Mouse (Mus musculus): ENCODE data around the gene Mapk3. TPM values are rescaled to one million over a fixed set of nuclear protein-coding genes. Genes with fewer than 3 reads are reported as not detected.
A peak's percentile ranks its signal among the peaks of the same experiment; 100 is the strongest.
"Not testable (repeated sequence)": the region's sequence is repeated elsewhere in the genome, so short reads cannot be mapped to it uniquely, and the experiment has no call there.

The Mapk3 gene
- polyA plus RNA-seq, 1 experiment from 2014 or later: 79.0 TPM

DNA sequence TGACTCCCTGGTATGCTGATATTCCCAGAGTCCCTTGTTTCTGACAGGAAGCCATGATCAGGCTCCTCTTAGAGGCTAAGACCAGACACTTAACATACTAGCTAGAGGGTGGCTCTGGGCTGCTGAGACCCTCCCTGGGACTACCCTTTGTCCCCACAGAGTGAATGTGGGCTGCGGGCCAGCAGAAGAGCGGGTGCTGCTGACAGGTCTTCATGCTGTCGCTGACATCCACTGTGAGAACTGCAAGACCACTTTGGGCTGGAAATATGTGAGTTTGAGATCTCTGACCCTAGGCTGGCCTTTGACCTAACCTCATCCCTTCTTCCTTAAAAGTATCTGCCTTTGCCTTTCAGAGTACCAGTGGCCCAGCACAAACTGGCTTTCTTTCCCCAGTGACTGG lies 18.7 kb downstream of the Mapk3 start:
- peak overlapping the region; percentile 84; the same call in 1 of the 2 replicates for H3K9ac ChIP-seq
- H3K4me2 ChIP-seq (replicated peaks): peak overlapping the region; percentile 94
- ATAC-seq (ENCODE audit: low FRiP score, low read depth): no peak
- H3K36me3 ChIP-seq: peaks cover 17% of the 10 kb centered on the region; the same call in 1 of the 2 replicates
- WGBS: 91% methylated on average over 3 of the region's 3 CpGs
- H3K27ac ChIP-seq: no peak overlapping the region
- no peaks in the 10 kb centered on the region for H3K27me3 ChIP-seq (replicated peaks)
- no peaks in the 10 kb centered on the region for H3K9me3 ChIP-seq
- no peak overlapping the region for H3K4me3 ChIP-seq
- H3K4me1 ChIP-seq: peaks cover 39% of the 10 kb centered on the region

DNA sequence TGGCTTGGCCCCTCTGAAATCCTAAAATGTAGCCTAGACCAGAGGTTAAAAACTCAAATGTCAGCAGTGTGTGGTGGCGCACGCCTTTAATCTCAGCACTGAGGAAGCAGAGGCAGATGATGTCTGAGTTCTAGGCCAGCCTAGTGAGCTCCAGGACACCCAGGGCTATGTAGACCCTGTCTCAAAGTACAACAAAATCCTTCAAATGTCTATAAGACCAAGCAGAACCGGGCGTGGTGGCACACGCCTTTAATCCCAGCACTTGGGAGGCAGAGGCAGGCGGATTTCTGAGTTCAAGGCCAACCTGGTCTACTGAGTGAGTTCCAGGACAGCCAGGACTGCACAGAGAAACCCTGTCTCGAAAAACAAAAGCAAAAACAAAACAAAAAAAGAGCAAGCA lies 19.7 kb downstream of the Mapk3 start:
- not testable (repeated sequence) for H3K27me3 ChIP-seq (replicated peaks); H3K9me3 ChIP-seq; H3K9ac ChIP-seq; H3K4me3 ChIP-seq; ATAC-seq (ENCODE audit: low FRiP score, low read depth); H3K27ac ChIP-seq; H3K4me2 ChIP-seq (replicated peaks)
- H3K36me3 ChIP-seq: peaks cover 16% of the 10 kb centered on the region
- 92% methylated on average over 7 of the region's 7 CpGs for WGBS
- peaks cover 39% of the 10 kb centered on the region for H3K4me1 ChIP-seq

DNA sequence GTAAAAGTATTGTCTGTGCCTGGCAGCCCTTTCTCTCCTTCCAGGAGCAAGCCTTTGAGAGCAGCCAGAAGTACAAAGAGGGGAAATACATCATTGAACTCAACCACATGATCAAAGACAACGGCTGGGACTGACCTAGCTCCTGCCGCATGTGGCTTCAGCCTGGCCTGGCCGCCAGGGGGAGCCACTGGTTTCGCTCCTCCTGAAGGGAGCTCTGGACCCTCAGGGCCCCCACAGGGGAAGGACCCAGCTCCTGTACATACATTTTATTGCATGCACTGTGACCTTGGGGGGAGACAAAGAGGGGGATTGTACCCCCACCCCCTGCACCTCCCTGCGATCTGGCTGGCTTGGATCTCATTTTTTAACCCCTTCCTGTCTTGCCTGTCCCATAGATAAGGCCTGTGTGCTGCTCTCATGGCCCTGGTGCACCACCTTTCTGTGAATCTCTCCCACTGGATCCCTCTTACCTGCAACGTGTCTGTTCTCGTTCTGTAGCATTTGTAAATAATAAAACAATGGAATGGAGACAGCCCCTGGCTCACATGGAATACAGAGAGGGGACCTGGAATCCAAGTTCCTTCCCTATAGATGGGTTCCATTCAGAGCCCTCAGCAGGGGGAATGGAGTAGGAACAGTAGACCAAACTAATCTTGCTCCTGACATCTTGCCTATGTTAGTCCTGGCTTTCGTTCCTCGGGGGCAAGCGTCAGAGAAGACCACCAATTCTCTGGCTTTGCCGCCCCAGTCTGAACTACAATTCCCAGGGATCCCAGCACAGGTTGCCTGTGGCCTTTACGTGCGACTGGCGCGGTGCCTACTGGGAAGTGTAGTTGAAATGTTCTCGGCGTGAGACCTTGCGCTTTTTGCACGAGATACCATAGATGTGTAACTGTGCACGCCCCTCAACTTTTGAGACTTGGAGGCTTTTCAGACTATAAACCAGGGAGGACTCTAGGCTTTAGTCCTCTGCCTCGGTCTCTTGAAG lies 20.9 kb downstream of the Mapk3 start:
- H3K27me3 ChIP-seq (replicated peaks): no peaks in the 10 kb centered on the region
- peak overlapping the region; percentile 71 for H3K4me2 ChIP-seq (replicated peaks)
- ATAC-seq (ENCODE audit: low FRiP score, low read depth): peak; percentile 79
- peak overlapping the region; percentile 54 for H3K9ac ChIP-seq
- peak overlapping the region; percentile 62 for H3K27ac ChIP-seq
- H3K4me3 ChIP-seq: peak overlapping the region; percentile 38
- WGBS: 1% methylated on average over 21 of the region's 21 CpGs
- H3K9me3 ChIP-seq: no peaks in the 10 kb centered on the region
- peaks cover 28% of the 10 kb centered on the region for H3K36me3 ChIP-seq
- H3K4me1 ChIP-seq: peaks cover 39% of the 10 kb centered on the region

DNA sequence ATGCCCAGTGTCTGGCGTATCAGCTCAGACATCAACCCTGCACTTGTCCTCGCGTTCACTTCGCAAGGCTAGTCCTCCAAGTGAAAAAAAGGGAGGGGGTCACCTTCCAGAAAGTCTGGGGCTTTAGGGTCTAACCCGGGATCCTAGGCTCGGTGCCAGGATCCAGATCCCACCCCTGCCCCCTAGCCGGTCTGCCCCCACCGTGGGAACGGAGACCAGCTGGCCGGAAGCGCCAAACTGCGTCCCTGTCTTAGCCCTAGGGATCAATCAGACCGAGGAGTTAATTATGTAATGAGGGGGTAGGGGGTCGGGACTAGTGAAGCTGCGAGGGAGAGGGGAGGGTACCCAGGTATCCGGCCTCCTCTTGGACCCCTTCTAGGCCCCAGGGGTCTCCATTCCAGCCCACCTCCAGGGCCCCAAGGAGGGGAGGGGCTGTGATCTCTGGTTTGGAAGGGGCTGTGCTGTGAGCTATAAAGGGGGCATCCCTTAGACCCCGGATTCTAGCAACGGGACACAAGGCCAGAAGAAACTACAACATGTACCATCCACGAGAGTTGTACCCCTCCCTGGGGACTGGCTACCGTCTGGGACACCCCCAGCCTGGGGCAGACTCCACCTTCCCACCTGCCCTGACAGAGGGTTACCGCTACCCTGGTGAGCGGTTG lies 21.7 kb downstream of the Mapk3 start, which contains the start of gene Tbx6:
Gene Tbx6, plus strand, starts transcription at position 513 of the 665 bp plus-strand sequence.
- Histone ChIP-seq H3K27me3 (replicated peaks) (no peaks in the 10 kb centered on the region), H3K4me3 (peak within 1 kb of the TSS; percentile 38), H3K27ac (peak within 1 kb of the TSS; percentile 62; the same call in 1 of the 2 replicates), H3K4me1 (peaks cover 35% of the 10 kb centered on the region), H3K4me2 (replicated peaks) (peak within 1 kb of the TSS; percentile 71), H3K9me3 (no peaks in the 10 kb centered on the region), H3K36me3 (peaks cover 36% of the 10 kb centered on the region), H3K9ac (peak within 1 kb of the TSS; percentile 54)
- WGBS: 4% methylated on average over 22 of the region's 22 CpGs
- ATAC-seq (ENCODE audit: low FRiP score, low read depth): peak; percentile 23

DNA sequence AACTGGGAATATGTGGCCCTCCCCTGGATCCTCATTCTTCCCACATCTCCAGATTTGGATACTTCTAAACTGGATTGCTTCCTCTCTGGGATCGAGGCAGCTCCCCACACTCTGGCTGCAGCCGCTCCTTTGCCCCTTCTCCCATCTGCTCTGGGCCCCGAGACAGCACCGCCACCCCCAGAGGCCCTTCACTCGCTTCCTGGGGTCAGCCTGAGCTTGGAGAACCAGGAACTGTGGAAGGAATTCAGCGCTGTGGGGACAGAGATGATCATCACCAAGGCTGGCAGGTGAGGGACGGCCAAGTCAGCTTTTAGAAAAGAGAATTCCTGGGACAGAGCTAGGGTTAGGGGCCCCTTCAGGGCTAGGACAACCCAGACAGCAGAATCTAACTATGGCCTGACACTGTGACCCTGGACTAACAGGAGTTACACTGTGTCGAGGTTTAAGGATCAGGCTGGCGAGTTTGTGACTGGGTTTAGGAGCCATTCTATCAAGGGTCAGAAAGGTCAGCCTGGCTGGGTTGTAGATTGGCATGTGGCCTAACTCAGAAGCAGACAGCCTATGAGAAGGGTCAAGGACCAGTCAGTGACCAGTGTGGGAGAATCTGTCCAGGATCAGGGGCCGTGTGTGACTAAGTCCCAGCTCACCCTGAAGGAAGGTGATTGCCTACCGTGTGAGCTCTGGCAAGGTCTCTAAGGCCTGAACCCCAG lies 22.4 kb downstream of the Mapk3 start:
- H3K27me3 ChIP-seq (replicated peaks): no peaks in the 10 kb centered on the region
- no peaks in the 10 kb centered on the region for H3K9me3 ChIP-seq
- WGBS: 36% methylated on average over 11 of the region's 11 CpGs
- no peak overlapping the region; the same call in 1 of the 2 replicates for H3K27ac ChIP-seq
- ATAC-seq (ENCODE audit: low FRiP score, low read depth): no peak
- H3K36me3 ChIP-seq: peaks cover 43% of the 10 kb centered on the region
- peak overlapping the region; percentile 71 for H3K4me2 ChIP-seq (replicated peaks)
- peak overlapping the region; percentile 54; the same call in 1 of the 2 replicates for H3K9ac ChIP-seq
- peak overlapping the region; percentile 38 for H3K4me3 ChIP-seq
- peaks cover 33% of the 10 kb centered on the region for H3K4me1 ChIP-seq

DNA sequence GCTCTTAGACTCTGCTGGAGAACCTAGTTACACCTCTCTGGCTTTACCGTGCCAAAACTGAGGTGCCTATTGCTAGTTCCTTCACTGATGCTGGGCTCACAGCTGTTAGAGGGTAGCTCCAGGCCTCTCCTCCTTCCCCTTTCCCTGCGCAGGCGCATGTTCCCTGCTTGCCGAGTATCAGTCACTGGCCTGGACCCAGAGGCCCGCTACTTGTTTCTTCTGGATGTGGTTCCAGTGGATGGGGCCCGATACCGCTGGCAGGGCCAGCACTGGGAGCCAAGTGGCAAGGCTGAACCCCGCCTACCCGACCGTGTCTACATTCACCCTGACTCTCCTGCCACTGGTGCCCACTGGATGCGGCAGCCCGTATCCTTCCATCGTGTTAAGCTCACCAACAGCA lies 23.3 kb downstream of the Mapk3 start:
- 85% methylated on average over 13 of the region's 13 CpGs for WGBS
- H3K4me2 ChIP-seq (replicated peaks): no peak overlapping the region
- H3K27me3 ChIP-seq (replicated peaks): no peaks in the 10 kb centered on the region
- H3K36me3 ChIP-seq: peaks cover 51% of the 10 kb centered on the region
- peaks cover 25% of the 10 kb centered on the region for H3K4me1 ChIP-seq
- H3K9ac ChIP-seq: no peak overlapping the region
- no peak overlapping the region for H3K27ac ChIP-seq
- no peak for ATAC-seq (ENCODE audit: low FRiP score, low read depth)
- no peak overlapping the region for H3K4me3 ChIP-seq
- H3K9me3 ChIP-seq: no peaks in the 10 kb centered on the region

DNA sequence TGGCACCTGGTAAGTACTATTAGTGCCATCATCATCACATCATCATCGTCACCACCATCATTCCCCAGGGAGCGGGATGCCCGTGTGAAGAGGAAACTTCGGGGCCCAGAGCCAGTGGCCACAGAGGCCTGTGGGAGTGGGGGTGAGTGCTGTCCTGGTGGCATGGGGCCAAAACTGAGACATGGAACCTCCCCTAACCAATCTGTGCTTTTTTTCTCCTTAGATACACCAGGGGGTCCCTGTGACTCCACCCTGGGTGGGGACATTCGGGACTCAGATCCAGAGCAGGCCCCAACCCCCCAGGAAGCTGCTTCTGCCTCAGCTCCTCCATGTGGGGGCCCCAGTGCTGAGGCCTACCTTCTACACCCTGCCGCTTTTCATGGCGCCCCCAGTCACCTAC lies 25.1 kb downstream of the Mapk3 start:
- no peaks in the 10 kb centered on the region for H3K27me3 ChIP-seq (replicated peaks)
- no peak overlapping the region for H3K4me2 ChIP-seq (replicated peaks)
- ATAC-seq (ENCODE audit: low FRiP score, low read depth): no peak
- peaks cover 20% of the 10 kb centered on the region for H3K4me1 ChIP-seq
- WGBS: 84% methylated on average over 7 of the region's 7 CpGs
- no peak overlapping the region for H3K4me3 ChIP-seq
- H3K9ac ChIP-seq: no peak overlapping the region
- H3K27ac ChIP-seq: no peak overlapping the region
- no peaks in the 10 kb centered on the region for H3K9me3 ChIP-seq
- peaks cover 58% of the 10 kb centered on the region for H3K36me3 ChIP-seq

DNA sequence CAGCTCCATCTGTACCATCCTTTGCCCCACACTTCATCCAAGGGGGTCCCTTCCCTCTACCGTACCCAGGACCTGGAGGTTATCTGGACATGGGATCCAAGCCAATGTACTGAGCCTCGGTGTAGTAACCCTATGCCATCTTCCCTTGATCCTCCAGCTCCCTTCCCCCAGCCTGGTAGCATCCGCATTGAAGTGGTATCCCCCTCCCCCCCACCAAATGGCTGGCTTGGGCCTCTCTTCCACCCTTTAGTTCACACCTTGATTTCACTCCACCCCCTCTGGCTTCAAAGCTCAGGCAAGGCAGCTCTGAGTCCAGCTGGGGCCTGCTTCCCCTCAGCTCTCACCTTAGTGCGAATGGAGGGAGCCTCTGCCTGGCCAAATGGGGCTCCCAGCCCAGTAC lies 25.7 kb downstream of the Mapk3 start:
- H3K36me3 ChIP-seq: peaks cover 64% of the 10 kb centered on the region
- H3K4me2 ChIP-seq (replicated peaks): no peak overlapping the region
- H3K27me3 ChIP-seq (replicated peaks): no peaks in the 10 kb centered on the region
- H3K27ac ChIP-seq: no peak overlapping the region
- ATAC-seq (ENCODE audit: low FRiP score, low read depth): no peak
- H3K9ac ChIP-seq: no peak overlapping the region
- no peak overlapping the region for H3K4me3 ChIP-seq
- H3K4me1 ChIP-seq: peaks cover 15% of the 10 kb centered on the region
- 79% methylated on average over 4 of the region's 4 CpGs for WGBS
- no peaks in the 10 kb centered on the region for H3K9me3 ChIP-seq

DNA sequence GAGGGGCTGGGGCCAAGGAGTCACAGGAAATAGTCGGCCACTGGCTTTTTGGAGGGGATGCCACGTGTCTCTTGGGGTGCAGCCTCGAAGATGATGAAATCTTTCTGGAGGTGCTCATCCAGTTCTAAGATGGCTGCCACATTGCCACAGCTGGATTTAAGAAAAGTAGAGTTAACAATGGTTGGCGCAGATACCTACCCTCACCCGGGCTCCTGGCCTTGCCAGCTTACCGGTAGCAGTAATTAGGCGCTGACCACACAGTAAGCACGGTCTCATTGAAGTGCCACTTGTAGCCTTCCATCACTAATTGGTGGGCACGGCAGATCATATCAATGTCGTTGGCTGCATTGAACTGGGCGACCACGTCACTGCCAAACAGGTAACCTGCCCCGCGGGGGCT lies 26.7 kb downstream of the Mapk3 start:
- Histone ChIP-seq H3K4me3 (no peak overlapping the region), H3K4me2 (replicated peaks) (no peak overlapping the region), H3K27me3 (replicated peaks) (no peaks in the 10 kb centered on the region), H3K36me3 (peaks cover 66% of the 10 kb centered on the region), H3K9ac (no peak overlapping the region), H3K4me1 (peaks cover 18% of the 10 kb centered on the region), H3K27ac (no peak overlapping the region), H3K9me3 (no peaks in the 10 kb centered on the region)
- WGBS: 92% methylated on average over 14 of the region's 14 CpGs
- no peak for ATAC-seq (ENCODE audit: low FRiP score, low read depth)

DNA sequence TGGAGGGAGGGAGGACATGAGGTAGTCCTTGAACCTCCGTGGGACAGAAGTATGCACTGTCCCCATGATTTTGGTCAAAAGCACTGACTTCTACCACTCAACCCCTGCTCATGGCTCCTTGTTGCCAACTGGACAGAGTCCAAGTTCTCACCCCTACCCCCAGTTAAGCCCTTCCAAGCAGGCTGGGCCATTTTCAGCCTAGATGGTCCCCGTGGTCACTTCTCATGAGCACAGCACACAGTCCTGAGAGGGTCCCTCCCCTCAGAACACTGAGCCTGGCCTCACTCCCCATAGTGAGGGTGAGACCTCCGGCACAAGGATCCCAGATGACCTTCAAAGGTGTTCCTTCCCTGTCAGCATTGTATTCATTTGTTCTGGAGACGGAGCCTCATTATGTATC lies 29.7 kb downstream of the Mapk3 start:
- 95% methylated on average over 4 of the region's 4 CpGs for WGBS
- no peak overlapping the region for H3K9ac ChIP-seq
- no peak overlapping the region for H3K27ac ChIP-seq
- no peak overlapping the region for H3K4me3 ChIP-seq
- peaks cover 22% of the 10 kb centered on the region for H3K4me1 ChIP-seq
- ATAC-seq (ENCODE audit: low FRiP score, low read depth): no peak
- peaks cover 60% of the 10 kb centered on the region for H3K36me3 ChIP-seq
- no peak overlapping the region for H3K4me2 ChIP-seq (replicated peaks)
- H3K9me3 ChIP-seq: no peaks in the 10 kb centered on the region
- H3K27me3 ChIP-seq (replicated peaks): no peaks in the 10 kb centered on the region

DNA sequence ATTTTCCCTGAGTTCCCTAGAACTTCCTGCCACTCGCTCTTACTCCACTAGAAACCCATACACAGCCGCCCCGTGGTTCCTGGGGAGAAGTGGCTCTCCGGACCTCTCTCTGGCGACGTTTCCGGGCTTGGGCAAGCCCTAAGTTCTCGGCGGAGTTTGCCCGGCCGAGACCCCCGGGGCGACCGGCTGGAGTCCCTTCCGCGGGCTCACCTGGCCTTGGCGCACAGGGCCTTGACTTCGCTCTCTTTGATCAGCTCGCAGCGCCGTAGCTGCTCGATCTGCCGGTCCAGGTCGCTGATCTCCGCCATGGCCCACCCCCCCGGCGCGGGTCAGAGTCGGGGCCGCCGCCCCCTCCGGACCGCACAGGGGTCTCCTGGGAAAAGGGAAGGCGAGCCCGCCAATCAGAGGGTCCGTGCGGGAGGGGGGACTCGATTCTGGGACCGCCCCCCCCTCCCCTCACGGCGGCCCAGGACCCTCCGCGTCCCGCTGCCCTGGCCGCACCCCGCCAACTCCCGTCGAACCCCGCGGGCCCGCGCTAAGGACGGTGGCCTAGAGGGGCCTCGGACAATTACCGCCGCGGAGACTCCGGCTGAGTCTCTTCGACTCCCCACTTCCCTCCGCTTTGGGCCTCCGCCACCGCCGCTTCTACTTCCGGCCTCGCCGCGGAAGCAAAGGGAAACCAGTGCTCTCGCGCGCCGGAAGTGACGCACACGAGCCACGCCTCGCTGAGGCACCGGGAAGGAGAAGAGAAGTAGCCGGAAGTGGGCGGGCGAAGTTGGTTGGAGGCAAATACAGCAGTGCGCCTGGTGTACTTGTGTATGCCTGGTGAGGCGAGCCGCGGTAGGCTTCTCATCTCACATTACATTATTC lies 32.7 kb downstream of the Mapk3 start, which contains the start of gene Ppp4c:
Gene Ppp4c, minus strand, starts transcription at position 646 of the 870 bp plus-strand sequence.
- Histone ChIP-seq H3K4me2 (replicated peaks) (peak within 1 kb of the TSS; percentile 81), H3K9me3 (no peaks in the 10 kb centered on the region), H3K27me3 (replicated peaks) (no peaks in the 10 kb centered on the region), H3K9ac (peak within 1 kb of the TSS; percentile 93), H3K4me3 (peak within 1 kb of the TSS; percentile 97), H3K4me1 (peaks cover 38% of the 10 kb centered on the region), H3K27ac (peak within 1 kb of the TSS; percentile 69), H3K36me3 (peaks cover 56% of the 10 kb centered on the region)
- peak; percentile 93 for ATAC-seq (ENCODE audit: low FRiP score, low read depth)
- under 1% methylated on average over 82 of the region's 83 CpGs for WGBS

Data from neural tube, embryonic 12.5 days (tissue).